Mouse (Mus musculus): ENCODE data around the gene Exoc6b. TPM values are rescaled to one million over a fixed set of nuclear protein-coding genes. Genes with fewer than 3 reads are reported as not detected.

Gene Exoc6b
- polyA plus RNA-seq, 1 experiment from 2014 or later = 66.1 TPM

GRCm38 (mm10) chr6:84951621-84952020 lies 117.7 kb downstream of the Exoc6b start:
- no peak overlapping the region for H3K27ac ChIP-seq (ENCODE audit: low read length)
- WGBS = 79% methylated on average over 1 of the region's 1 CpGs
- no peak overlapping the region for H3K4me2 ChIP-seq (ENCODE audit: low read length)
- H3K4me3 ChIP-seq (replicated peaks; ENCODE audit: low read length) = no peak overlapping the region
- no peaks in the 10 kb centered on the region for H3K27me3 ChIP-seq (replicated peaks; ENCODE audit: control insufficient read depth, insufficient read depth, low read length)
- no peak overlapping the region for H3K9ac ChIP-seq (replicated peaks; ENCODE audit: low read depth, low read length)
- H3K36me3 ChIP-seq (ENCODE audit: control insufficient read depth, insufficient read depth) = no peaks in the 10 kb centered on the region
- no peaks in the 10 kb centered on the region for H3K9me3 ChIP-seq (ENCODE audit: control insufficient read depth, low read length)
- ATAC-seq = no peak
- H3K4me1 ChIP-seq (replicated peaks; ENCODE audit: control insufficient read depth, insufficient read depth, low read length) = peaks cover 6% of the 10 kb centered on the region

DNA sequence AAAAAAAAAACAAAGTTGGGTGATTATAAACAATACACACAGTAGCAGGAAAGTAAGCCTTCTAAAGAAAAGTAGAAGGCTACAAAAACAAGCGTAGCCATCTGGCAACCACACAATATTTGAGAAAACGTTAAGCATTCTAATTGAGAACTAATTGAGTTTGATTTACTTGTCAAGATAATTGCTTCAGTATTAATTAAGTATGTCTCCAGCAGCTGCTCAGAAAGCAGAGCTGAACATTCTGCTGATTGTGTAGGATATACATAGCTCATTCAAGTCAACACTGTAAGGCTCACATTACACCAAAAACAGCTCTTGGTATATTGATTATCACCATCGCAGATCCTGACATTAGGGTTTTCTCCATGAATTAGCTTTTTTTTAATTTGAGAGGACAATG lies 122.7 kb downstream of the Exoc6b start:
- Histone ChIP-seq H3K36me3 (ENCODE audit: control insufficient read depth, insufficient read depth) (no peaks in the 10 kb centered on the region), H3K4me3 (replicated peaks; ENCODE audit: low read length) (no peak overlapping the region), H3K9ac (replicated peaks; ENCODE audit: low read depth, low read length) (no peak overlapping the region), H3K27me3 (replicated peaks; ENCODE audit: control insufficient read depth, insufficient read depth, low read length) (no peaks in the 10 kb centered on the region), H3K9me3 (ENCODE audit: control insufficient read depth, low read length) (no peaks in the 10 kb centered on the region), H3K27ac (ENCODE audit: low read length) (peak overlapping the region; percentile 55; the same call in 1 of the 2 replicates), H3K4me2 (ENCODE audit: low read length) (no peak overlapping the region), H3K4me1 (replicated peaks; ENCODE audit: control insufficient read depth, insufficient read depth, low read length) (peaks cover 7% of the 10 kb centered on the region)
- peak; percentile 88 for ATAC-seq
- WGBS = 12% methylated on average over 3 of the region's 3 CpGs

GRCm38 (mm10) chr6:84946106-84946505 lies 123.2 kb downstream of the Exoc6b start:
- Histone ChIP-seq H3K4me2 (ENCODE audit: low read length) (no peak overlapping the region), H3K36me3 (ENCODE audit: control insufficient read depth, insufficient read depth) (no peaks in the 10 kb centered on the region), H3K4me3 (replicated peaks; ENCODE audit: low read length) (no peak overlapping the region), H3K4me1 (replicated peaks; ENCODE audit: control insufficient read depth, insufficient read depth, low read length) (peaks cover 7% of the 10 kb centered on the region), H3K9me3 (ENCODE audit: control insufficient read depth, low read length) (no peaks in the 10 kb centered on the region), H3K27ac (ENCODE audit: low read length) (no peak overlapping the region), H3K27me3 (replicated peaks; ENCODE audit: control insufficient read depth, insufficient read depth, low read length) (no peaks in the 10 kb centered on the region), H3K9ac (replicated peaks; ENCODE audit: low read depth, low read length) (no peak overlapping the region)
- no peak; the same call in 1 of the 2 replicates for ATAC-seq
- 44% methylated on average over 2 of the region's 2 CpGs for WGBS

- no peak overlapping the region for H3K9ac ChIP-seq (replicated peaks; ENCODE audit: low read depth, low read length)
- 69% methylated on average over 11 of the region's 11 CpGs for WGBS
- no peak overlapping the region for H3K27ac ChIP-seq (ENCODE audit: low read length)
- H3K4me3 ChIP-seq (replicated peaks; ENCODE audit: low read length) = no peak overlapping the region
- no peak overlapping the region for H3K4me2 ChIP-seq (ENCODE audit: low read length)
- no peaks in the 10 kb centered on the region for H3K9me3 ChIP-seq (ENCODE audit: control insufficient read depth, low read length)
- H3K36me3 ChIP-seq (ENCODE audit: control insufficient read depth, insufficient read depth) = no peaks in the 10 kb centered on the region
- H3K27me3 ChIP-seq (replicated peaks; ENCODE audit: control insufficient read depth, insufficient read depth, low read length) = no peaks in the 10 kb centered on the region
- no peak for ATAC-seq
- no peaks in the 10 kb centered on the region for H3K4me1 ChIP-seq (replicated peaks; ENCODE audit: control insufficient read depth, insufficient read depth, low read length)
These were observed 136.1 kb downstream of the Exoc6b start for GRCm38 (mm10) chr6:84932953-84933921.

DNA sequence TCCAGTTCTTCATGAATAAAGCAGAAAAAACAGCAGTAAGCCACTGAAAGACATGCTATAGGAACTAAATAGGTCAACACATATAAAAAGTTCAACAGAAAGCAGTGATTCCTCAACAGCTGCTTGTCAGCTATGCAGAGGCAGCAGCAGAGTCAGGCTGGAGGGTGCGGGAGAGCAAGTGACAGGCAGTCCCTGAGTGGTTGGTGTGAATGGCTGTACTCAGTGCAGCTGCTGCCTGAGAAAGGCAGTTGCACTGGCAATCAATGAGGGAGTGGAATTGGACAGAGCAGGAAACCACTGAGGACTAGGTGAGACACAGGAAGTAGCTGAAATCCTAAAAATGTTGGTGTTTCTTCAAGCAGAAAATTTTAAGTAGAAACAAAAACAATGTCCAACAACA lies 138.3 kb downstream of the Exoc6b start:
- Histone ChIP-seq H3K9me3 (ENCODE audit: control insufficient read depth, low read length) (no peaks in the 10 kb centered on the region), H3K27ac (ENCODE audit: low read length) (no peak overlapping the region), H3K4me3 (replicated peaks; ENCODE audit: low read length) (no peak overlapping the region), H3K36me3 (ENCODE audit: control insufficient read depth, insufficient read depth) (no peaks in the 10 kb centered on the region), H3K4me2 (ENCODE audit: low read length) (no peak overlapping the region), H3K27me3 (replicated peaks; ENCODE audit: control insufficient read depth, insufficient read depth, low read length) (no peaks in the 10 kb centered on the region), H3K9ac (replicated peaks; ENCODE audit: low read depth, low read length) (no peak overlapping the region), H3K4me1 (replicated peaks; ENCODE audit: control insufficient read depth, insufficient read depth, low read length) (no peaks in the 10 kb centered on the region)
- peak; percentile 67; the same call in 1 of the 2 replicates for ATAC-seq
- 30% methylated on average over 1 of the region's 1 CpGs for WGBS

- no peaks in the 10 kb centered on the region for H3K27me3 ChIP-seq (replicated peaks; ENCODE audit: control insufficient read depth, insufficient read depth, low read length)
- no peak for ATAC-seq
- no peaks in the 10 kb centered on the region for H3K36me3 ChIP-seq (ENCODE audit: control insufficient read depth, insufficient read depth)
- H3K4me1 ChIP-seq (replicated peaks; ENCODE audit: control insufficient read depth, insufficient read depth, low read length) = peaks cover 10% of the 10 kb centered on the region
- H3K9me3 ChIP-seq (ENCODE audit: control insufficient read depth, low read length) = no peaks in the 10 kb centered on the region
- H3K4me2 ChIP-seq (ENCODE audit: low read length) = no peak overlapping the region
- no peak overlapping the region for H3K27ac ChIP-seq (ENCODE audit: low read length)
- no peak overlapping the region for H3K9ac ChIP-seq (replicated peaks; ENCODE audit: low read depth, low read length)
- 68% methylated on average over 3 of the region's 3 CpGs for WGBS
- H3K4me3 ChIP-seq (replicated peaks; ENCODE audit: low read length) = no peak overlapping the region
These were observed 143.2 kb downstream of the Exoc6b start for GRCm38 (mm10) chr6:84926066-84926465.

- 0 out of 2 replicates have a peak, but pooled peaks have one; percentile 33 for ATAC-seq
- Histone ChIP-seq H3K36me3 (ENCODE audit: control insufficient read depth, insufficient read depth) (no peaks in the 10 kb centered on the region), H3K4me2 (ENCODE audit: low read length) (peak overlapping the region; percentile 21; the same call in 1 of the 2 replicates), H3K27ac (ENCODE audit: low read length) (peak overlapping the region; percentile 3; the same call in 1 of the 2 replicates), H3K9ac (replicated peaks; ENCODE audit: low read depth, low read length) (0 out of 2 replicates have a peak overlapping the region, but pooled peaks have one; percentile 33), H3K27me3 (replicated peaks; ENCODE audit: control insufficient read depth, insufficient read depth, low read length) (no peaks in the 10 kb centered on the region), H3K4me1 (replicated peaks; ENCODE audit: control insufficient read depth, insufficient read depth, low read length) (peaks cover 10% of the 10 kb centered on the region), H3K4me3 (replicated peaks; ENCODE audit: low read length) (no peak overlapping the region), H3K9me3 (ENCODE audit: control insufficient read depth, low read length) (no peaks in the 10 kb centered on the region)
- WGBS = 12% methylated on average over 12 of the region's 12 CpGs
These were observed 145.5 kb downstream of the Exoc6b start for GRCm38 (mm10) chr6:84923760-84924221.

- Histone ChIP-seq H3K4me1 (replicated peaks; ENCODE audit: control insufficient read depth, insufficient read depth, low read length) (no peaks in the 10 kb centered on the region), H3K9me3 (ENCODE audit: control insufficient read depth, low read length) (no peaks in the 10 kb centered on the region), H3K27ac (ENCODE audit: low read length) (no peak overlapping the region), H3K4me2 (ENCODE audit: low read length) (no peak overlapping the region), H3K9ac (replicated peaks; ENCODE audit: low read depth, low read length) (no peak overlapping the region), H3K4me3 (replicated peaks; ENCODE audit: low read length) (no peak overlapping the region), H3K36me3 (ENCODE audit: control insufficient read depth, insufficient read depth) (no peaks in the 10 kb centered on the region), H3K27me3 (replicated peaks; ENCODE audit: control insufficient read depth, insufficient read depth, low read length) (no peaks in the 10 kb centered on the region)
- 27% methylated on average over 2 of the region's 2 CpGs for WGBS
- no peak; the same call in 1 of the 2 replicates for ATAC-seq
These were observed 153.0 kb downstream of the Exoc6b start for GRCm38 (mm10) chr6:84916291-84916690.

- H3K4me2 ChIP-seq (ENCODE audit: low read length) = no peak overlapping the region
- H3K36me3 ChIP-seq (ENCODE audit: control insufficient read depth, insufficient read depth) = no peaks in the 10 kb centered on the region
- no peak overlapping the region for H3K4me3 ChIP-seq (replicated peaks; ENCODE audit: low read length)
- ATAC-seq = no peak
- H3K4me1 ChIP-seq (replicated peaks; ENCODE audit: control insufficient read depth, insufficient read depth, low read length) = no peaks in the 10 kb centered on the region
- H3K27me3 ChIP-seq (replicated peaks; ENCODE audit: control insufficient read depth, insufficient read depth, low read length) = no peaks in the 10 kb centered on the region
- H3K9ac ChIP-seq (replicated peaks; ENCODE audit: low read depth, low read length) = no peak overlapping the region
- WGBS = 5% methylated on average over 2 of the region's 2 CpGs
- H3K27ac ChIP-seq (ENCODE audit: low read length) = no peak overlapping the region
- H3K9me3 ChIP-seq (ENCODE audit: control insufficient read depth, low read length) = no peaks in the 10 kb centered on the region
These were observed 156.9 kb downstream of the Exoc6b start for GRCm38 (mm10) chr6:84912434-84912833.

Measured in forebrain, embryonic 16.5 days (tissue).